Mouse (Mus musculus) kidney, embryonic 16.5 days (tissue): ENCODE data around the gene Tspan17. TPM values are rescaled to one million over a fixed set of nuclear protein-coding genes. Genes with fewer than 3 reads are reported as not detected.
A peak's percentile ranks its signal among the peaks of the same experiment; 100 is the strongest.

Experiments used
- ATAC-seq: fragments of 200-750 bp; cut with Nextera tagmentation; 2 replicates; pipeline ENCODE4 v1.8.0; 2017; ENCODE audit warnings: moderate TSS enrichment; ENCODE audit not compliant: low FRiP score, low TSS enrichment
- H3K27ac ChIP-seq: fragments of 300-500 bp; sonication (generic); 2 replicates; pipeline ENCODE4 v1.5.1; 2014; ENCODE audit warnings: low read length
- H3K27me3 ChIP-seq: fragments of 300-500 bp; sonication (generic); 2 replicates; pipeline ENCODE4 v1.6.1; 2014; ENCODE audit warnings: low read length, control low read depth, mixed read lengths; ENCODE audit not compliant: insufficient read depth
- H3K36me3 ChIP-seq: fragments of 300-500 bp; sonication (generic); 2 replicates; pipeline ENCODE4 v1.6.1; 2014; ENCODE audit warnings: low read length, control low read depth, mixed read lengths; ENCODE audit not compliant: insufficient read depth
- H3K4me1 ChIP-seq: fragments of 300-500 bp; sonication (generic); 2 replicates; pipeline ENCODE4 v1.6.1; 2014; ENCODE audit warnings: low read length, control low read depth, mixed read lengths; ENCODE audit not compliant: insufficient read depth
- H3K4me2 ChIP-seq: fragments of 300-500 bp; sonication (generic); replicated peaks from 2 replicates; pipeline ENCODE4 v1.6.1; 2014; ENCODE audit warnings: low read depth, low read length
- H3K4me3 ChIP-seq: fragments of 300-500 bp; sonication (generic); 2 replicates; pipeline ENCODE4 v1.5.1; 2014; ENCODE audit warnings: mild to moderate bottlenecking, low read length
- H3K9ac ChIP-seq: fragments of 300-500 bp; sonication (generic); replicated peaks from 2 replicates; pipeline ENCODE4 v1.6.1; 2014; ENCODE audit warnings: low read length
- H3K9me3 ChIP-seq: fragments of 300-500 bp; sonication (generic); 2 replicates; pipeline ENCODE4 v1.6.1; 2016; ENCODE audit warnings: low read length, control low read depth
- WGBS: fragments of 180-500 bp; shearing (Covaris S2); extraction: QIAGEN DNeasy Blood & Tissue Kit; methylation state at CpG from one replicate; pipeline ENCODE4 v1.1.7; 2014; 5-methylcytosine and 5-hydroxymethylcytosine counted together
- polyA plus RNA-seq: library from polyadenylated mRNA; unstranded; fragments of >200 nt; fragmentation: Nextera tagmentation; extraction: Ambion mirVana; gene quantifications from 2 replicates; pipeline ENCODE4 v1.2.1, GENCODE M21; 2015

Gene Tspan17
- polyA plus RNA-seq, 1 experiment from 2014 or later: 14.3 TPM

DNA sequence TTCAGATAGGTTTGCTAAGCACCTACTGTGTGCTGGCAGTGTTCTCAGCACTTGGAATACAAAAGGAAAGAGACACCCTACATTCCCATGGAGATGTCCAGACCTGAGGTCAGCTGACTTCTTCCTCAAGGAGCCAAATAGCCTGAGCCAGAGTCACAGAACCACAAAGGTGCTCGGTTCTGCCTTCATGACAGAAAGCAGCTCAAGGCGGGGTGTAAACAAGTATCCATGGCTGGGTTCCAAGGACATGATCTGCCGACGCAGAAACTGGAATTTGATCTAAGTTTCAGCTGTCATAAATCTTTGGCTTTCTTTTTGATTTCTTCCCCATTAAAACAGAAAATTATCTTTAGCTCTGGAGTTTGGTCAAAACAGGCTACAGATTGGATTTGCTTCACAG, 11.0 kb downstream of the Tspan17 start:
- WGBS: 32% methylated on average over 4 of the region's 4 CpGs
- Histone ChIP-seq H3K27ac (no peak overlapping the region), H3K4me2 (no peak overlapping the region), H3K36me3 (no peaks in the 10 kb centered on the region), H3K4me3 (no peak overlapping the region), H3K9ac (no peak overlapping the region), H3K9me3 (no peaks in the 10 kb centered on the region), H3K27me3 (peaks cover 4% of the 10 kb centered on the region; the same call in 1 of the 2 replicates), H3K4me1 (no peaks in the 10 kb centered on the region)
- no peak for ATAC-seq

- H3K4me2 ChIP-seq: no peak overlapping the region
- H3K27ac ChIP-seq: no peak overlapping the region
- no peak for ATAC-seq
These were observed 13.8 kb downstream of the Tspan17 start for GRCm38 (mm10) chr13:54803010-54803409.

DNA sequence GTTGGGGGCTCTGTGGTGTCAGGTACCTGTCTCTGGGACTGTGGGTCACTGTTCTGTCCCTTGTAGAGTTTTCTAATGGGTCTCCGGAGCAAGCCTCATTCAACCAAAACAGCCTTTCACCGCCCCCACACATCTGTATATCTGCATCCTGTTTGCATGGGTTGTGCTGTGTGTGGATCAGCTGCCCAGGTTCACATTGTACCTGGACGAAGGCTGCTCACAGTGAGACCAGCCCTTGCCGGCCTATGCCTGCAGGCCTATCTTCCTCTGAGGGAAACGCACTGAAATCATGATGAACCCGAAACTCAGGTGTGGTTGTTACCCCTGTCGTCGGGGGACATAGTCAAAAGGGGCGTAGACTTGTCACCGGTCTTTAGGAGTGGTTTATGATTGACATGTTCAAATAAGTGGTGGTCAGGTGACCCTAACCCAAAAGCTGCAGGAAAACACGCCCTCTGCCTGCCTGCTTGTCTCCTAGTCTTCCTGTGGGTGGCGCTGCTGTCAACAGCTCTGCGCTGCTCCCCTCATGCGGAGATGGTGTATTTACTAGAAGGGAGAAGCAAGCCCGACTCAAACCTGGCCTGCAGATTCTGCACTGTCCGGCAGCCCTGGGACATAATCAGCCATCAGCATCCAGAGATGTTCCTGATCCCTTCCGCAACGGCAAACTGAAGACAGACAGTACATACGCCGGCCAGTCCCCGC, 16.1 kb downstream of the Tspan17 start:
- no peak for ATAC-seq
- Histone ChIP-seq H3K4me2 (no peak overlapping the region), H3K27me3 (peaks cover 17% of the 10 kb centered on the region; the same call in 1 of the 2 replicates), H3K9me3 (no peaks in the 10 kb centered on the region), H3K27ac (no peak overlapping the region), H3K4me3 (no peak overlapping the region), H3K9ac (no peak overlapping the region), H3K36me3 (no peaks in the 10 kb centered on the region), H3K4me1 (no peaks in the 10 kb centered on the region)
- 42% methylated on average over 21 of the region's 21 CpGs for WGBS

More at GRCm38 (mm10) chr13:54803010-54803409, 13.8 kb downstream of the Tspan17 start:
- no peak overlapping the region for H3K9ac ChIP-seq
- no peaks in the 10 kb centered on the region for H3K9me3 ChIP-seq
- H3K4me3 ChIP-seq: no peak overlapping the region
- H3K27me3 ChIP-seq: peaks cover 17% of the 10 kb centered on the region; the same call in 1 of the 2 replicates
- H3K4me1 ChIP-seq: no peaks in the 10 kb centered on the region
- 80% methylated on average over 6 of the region's 6 CpGs for WGBS
- no peaks in the 10 kb centered on the region for H3K36me3 ChIP-seq

GRCm38 (mm10) chr13:54806434-54806976, 17.3 kb downstream of the Tspan17 start:
- Histone ChIP-seq H3K27me3 (peaks cover 17% of the 10 kb centered on the region; the same call in 1 of the 2 replicates), H3K4me1 (no peaks in the 10 kb centered on the region), H3K4me2 (no peak overlapping the region), H3K36me3 (no peaks in the 10 kb centered on the region), H3K9me3 (no peaks in the 10 kb centered on the region), H3K9ac (no peak overlapping the region), H3K27ac (no peak overlapping the region), H3K4me3 (no peak overlapping the region)
- peak; percentile 90 for ATAC-seq
- 14% methylated on average over 13 of the region's 13 CpGs for WGBS

DNA sequence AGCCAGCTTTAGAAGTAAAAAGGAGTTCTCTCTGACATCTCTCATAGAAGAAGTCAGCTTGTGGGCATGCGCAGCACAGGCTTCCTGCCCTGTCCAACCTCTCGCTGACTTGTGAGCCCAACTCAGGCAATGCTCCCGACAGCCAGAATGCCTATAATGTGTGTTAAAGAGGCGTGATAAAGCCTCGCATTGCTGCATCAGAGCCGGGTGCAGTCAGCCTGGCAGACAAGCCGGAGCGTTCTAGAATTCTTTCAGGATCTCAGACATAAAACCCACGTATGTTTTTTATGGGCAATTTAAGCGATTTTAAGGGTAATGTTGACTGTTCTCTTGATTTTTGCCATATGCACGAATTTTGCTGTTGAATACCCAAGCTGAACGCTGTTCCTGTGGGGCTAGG, 18.9 kb downstream of the Tspan17 start:
- Histone ChIP-seq H3K9me3 (no peaks in the 10 kb centered on the region), H3K4me1 (no peaks in the 10 kb centered on the region), H3K4me2 (no peak overlapping the region), H3K4me3 (no peak overlapping the region), H3K27ac (no peak overlapping the region), H3K27me3 (peaks cover 17% of the 10 kb centered on the region; the same call in 1 of the 2 replicates), H3K9ac (no peak overlapping the region), H3K36me3 (no peaks in the 10 kb centered on the region)
- 75% methylated on average over 12 of the region's 12 CpGs for WGBS
- no peak for ATAC-seq

DNA sequence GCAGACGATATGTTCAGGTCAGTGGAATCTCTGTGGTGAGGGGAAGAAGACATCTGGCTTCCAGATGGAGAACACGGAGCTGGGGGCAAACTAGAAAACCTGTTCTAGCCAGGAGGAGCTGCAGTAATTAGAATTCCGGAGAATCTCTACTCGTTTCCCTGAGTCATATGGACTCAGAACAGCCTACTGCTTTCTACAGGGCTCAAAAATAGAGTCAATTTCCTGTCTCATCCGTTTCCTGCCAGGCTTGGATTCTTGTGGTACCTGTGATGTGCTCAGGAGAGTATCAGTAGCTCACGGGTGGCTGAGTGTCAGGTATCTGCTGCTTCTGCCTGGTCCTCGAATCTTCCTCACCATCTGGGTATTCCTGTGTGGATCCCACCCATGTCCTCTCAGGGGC, 22.3 kb downstream of the Tspan17 start:
- 59% methylated on average over 7 of the region's 7 CpGs for whole genome bisulfite sequencing
- no peaks in the 10 kb centered on the region for H3K9me3 ChIP-seq
- no peaks in the 10 kb centered on the region for H3K36me3 ChIP-seq
- H3K27ac ChIP-seq: no peak overlapping the region
- no peak overlapping the region for H3K4me3 ChIP-seq
- H3K4me1 ChIP-seq: no peaks in the 10 kb centered on the region
- peaks cover 1% of the 10 kb centered on the region; the same call in 1 of the 2 replicates for H3K27me3 ChIP-seq
- H3K9ac ChIP-seq: no peak overlapping the region
- no peak for ATAC-seq
- H3K4me2 ChIP-seq: no peak overlapping the region

GRCm38 (mm10) chr13:54813381-54813780, 24.2 kb downstream of the Tspan17 start:
- Histone ChIP-seq H3K4me2 (no peak overlapping the region), H3K4me1 (no peaks in the 10 kb centered on the region), H3K9ac (no peak overlapping the region), H3K27me3 (no peaks in the 10 kb centered on the region), H3K9me3 (no peaks in the 10 kb centered on the region), H3K4me3 (no peak overlapping the region), H3K36me3 (no peaks in the 10 kb centered on the region), H3K27ac (no peak overlapping the region)
- WGBS: 83% methylated on average over 9 of the region's 9 CpGs
- no peak for ATAC-seq

DNA sequence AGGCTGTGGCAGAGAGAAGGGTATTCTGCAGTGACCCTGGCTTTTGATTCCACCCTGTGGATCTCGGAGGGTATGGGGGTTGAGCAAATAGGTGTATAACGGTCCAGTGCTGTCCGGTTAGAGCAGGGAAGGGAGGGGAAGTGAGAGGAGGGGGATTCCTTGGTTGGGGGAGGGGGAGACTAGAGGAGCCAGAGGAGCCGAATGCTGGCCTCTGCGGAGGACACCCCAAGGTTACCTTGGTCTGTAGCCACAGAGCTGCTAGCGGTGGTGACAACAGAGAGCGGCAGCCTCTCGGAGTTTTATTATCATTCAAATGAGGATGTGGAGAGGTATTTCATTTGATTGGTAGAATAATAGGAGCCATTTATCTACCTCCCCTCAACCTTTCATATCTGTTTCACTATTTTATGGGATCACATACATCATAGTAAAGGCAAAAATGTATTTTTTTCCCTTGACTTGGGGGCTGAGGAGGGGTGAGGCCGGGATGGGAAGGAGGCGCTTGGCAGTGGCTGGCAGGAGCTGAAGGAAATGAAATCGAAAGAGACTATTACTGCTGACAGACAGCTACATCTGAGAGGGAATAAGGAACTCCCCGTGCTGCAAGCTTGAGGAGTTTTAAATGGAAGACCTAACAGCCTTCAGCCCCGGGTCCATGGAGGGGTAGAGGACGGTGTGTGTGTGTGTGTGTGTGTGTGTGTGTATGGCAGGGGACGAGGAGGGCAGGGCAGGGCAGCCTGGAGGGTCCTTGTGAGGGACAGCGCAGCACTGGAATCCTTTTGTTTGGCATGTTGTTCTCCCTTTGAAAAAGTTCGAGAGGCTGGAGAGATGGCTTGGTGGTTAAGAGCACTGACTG, 29.4 kb downstream of the Tspan17 start:
- H3K9me3 ChIP-seq: no peaks in the 10 kb centered on the region
- H3K9ac ChIP-seq: no peak overlapping the region
- 27% methylated on average over 17 of the region's 17 CpGs for WGBS
- no peak for ATAC-seq
- H3K36me3 ChIP-seq: no peaks in the 10 kb centered on the region
- H3K4me1 ChIP-seq: no peaks in the 10 kb centered on the region
- no peak overlapping the region for H3K27ac ChIP-seq
- H3K4me3 ChIP-seq: no peak overlapping the region
- no peak overlapping the region for H3K4me2 ChIP-seq
- H3K27me3 ChIP-seq: no peaks in the 10 kb centered on the region

- Histone ChIP-seq H3K36me3 (no peaks in the 10 kb centered on the region), H3K4me2 (no peak overlapping the region), H3K9ac (no peak overlapping the region), H3K27ac (no peak overlapping the region), H3K27me3 (no peaks in the 10 kb centered on the region), H3K9me3 (no peaks in the 10 kb centered on the region), H3K4me1 (peaks cover 6% of the 10 kb centered on the region; the same call in 1 of the 2 replicates), H3K4me3 (no peak overlapping the region)
- ATAC-seq: no peak
- 78% methylated on average over 4 of the region's 4 CpGs for WGBS
These were observed 31.9 kb downstream of the Tspan17 start for GRCm38 (mm10) chr13:54821106-54821505.
